Mouse (Mus musculus) cerebellum, postnatal 25 days (tissue): ENCODE measurements around the gene Tom1.

Experiments used
- DNase-seq, 2 experiments: peaks; one replicate each; pipeline ENCODE4 v3.0.0; 2021; ENCODE audit warnings: mixed read lengths in 2 of 2

Gene Tom1

DNA sequence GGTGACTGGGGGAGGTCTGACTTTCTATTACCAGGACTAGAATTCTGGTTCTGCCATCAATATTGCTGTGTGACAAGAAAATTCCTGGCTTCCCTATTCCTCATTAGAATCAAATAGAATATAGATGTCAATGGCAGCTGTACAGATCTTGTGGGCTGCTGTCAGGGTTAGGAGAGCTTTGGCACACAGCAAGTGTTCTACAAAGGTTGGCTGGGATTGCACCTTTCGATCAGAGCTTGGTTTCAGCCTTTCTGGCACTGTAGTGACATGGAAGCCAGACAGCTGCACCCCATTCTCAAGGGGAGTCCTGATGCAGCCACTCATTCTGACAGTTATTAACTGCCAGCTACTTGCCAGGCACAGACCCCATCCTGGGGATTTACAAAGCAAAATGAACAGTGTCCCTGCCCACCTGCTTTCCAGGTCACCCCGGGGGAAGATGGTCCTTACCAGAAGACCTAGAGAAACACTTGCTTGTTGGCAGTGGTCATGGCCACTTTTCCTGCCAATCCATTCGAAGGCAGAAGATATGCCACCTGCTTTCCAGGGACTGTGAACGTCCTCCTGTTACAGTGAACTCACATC is 57.4 kb downstream of the Tom1 start:
- DNase-seq: no peak

- peak; percentile 64 to 75 for DNase-seq
These were observed 60.1 kb downstream of the Tom1 start, which contains the start of gene Hmox1 for GRCm38 (mm10) chr8:75093399-75094156. TSS of gene Hmox1 (plus strand) at chr8:75093621.

DNA sequence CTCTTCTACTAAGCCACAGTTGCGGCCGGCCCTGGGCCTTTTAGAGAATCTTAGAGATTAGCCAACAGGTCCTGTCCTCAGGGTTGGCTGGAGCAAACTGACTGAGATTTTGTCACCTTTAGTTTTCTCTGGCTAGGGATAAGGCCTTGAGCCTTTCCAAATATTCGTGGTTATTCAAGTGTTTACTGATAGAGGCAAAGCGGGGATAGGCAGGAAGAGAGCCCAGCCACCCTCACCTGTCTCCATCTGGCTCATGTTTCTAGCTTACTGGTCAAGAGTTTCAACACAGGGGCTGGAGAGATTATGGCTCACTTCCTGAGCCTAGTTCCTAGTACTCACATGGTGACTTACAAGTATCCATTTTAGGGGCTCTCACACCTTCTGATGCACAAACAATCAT is 69.5 kb downstream of the Tom1 start:
- DNase-seq: no peak

DNA sequence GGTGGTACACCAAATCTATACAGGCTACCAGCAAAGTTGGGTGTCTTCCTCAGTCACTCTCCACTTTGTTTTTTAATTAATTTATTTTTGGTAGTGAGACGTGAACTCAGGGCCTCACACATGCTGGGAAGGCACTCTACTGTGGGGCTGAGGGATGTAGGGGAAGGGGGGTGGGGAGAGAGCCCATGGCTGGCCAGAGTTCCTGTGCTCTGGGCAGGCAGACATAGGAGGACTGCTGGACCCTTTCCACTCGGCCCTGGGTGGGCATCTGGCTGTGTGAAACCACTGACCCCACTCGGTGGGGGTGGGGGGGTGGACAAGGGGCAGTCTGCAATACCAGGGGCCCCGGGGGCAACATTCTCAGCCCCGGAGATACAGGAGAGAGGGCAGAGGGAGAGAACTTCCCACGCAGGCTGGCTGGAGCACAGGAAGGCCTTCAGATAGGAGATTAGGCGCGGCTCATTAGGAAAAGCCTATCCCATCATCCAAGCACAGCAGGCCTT is 69.9 kb downstream of the Tom1 start:
- DNase-seq: no peak

GRCm38 (mm10) chr8:75108527-75109235 is 75.2 kb downstream of the Tom1 start:
- DNase-seq: peak; percentile 82 to 89

GRCm38 (mm10) chr8:75109236-75109967 is 75.9 kb downstream of the Tom1 start, which contains the start of gene Mcm5:
TSS of gene Mcm5 (plus strand) at chr8:75109569.
- DNase-seq: peak; percentile 99

DNA sequence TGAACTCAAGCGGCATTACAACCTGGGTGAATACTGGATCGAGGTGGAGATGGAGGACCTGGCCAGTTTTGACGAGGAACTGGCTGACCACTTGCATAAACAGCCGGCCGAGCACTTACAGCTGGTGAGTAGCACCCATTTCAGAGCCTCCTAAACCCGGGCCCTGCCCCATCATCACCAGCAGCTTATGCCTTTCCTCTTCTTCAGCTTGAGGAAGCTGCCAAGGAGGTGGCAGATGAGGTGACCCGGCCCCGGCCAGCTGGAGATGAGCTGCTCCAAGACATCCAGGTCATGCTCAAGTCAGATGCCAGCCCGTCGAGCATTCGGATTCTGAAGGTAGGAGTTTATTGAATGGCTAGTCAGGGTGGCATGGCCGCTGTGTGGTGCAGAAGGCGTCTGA is 76.6 kb downstream of the Tom1 start:
- DNase-seq: peak in 1 of 2 experiments; percentile 16

- no peak for DNase-seq
These were observed 85.0 kb downstream of the Tom1 start for GRCm38 (mm10) chr8:75118505-75118904.

- DNase-seq: no peak
These were observed 85.8 kb downstream of the Tom1 start for GRCm38 (mm10) chr8:75119287-75119686.
